Mouse (Mus musculus) heart, adult 2 months (tissue): ENCODE measurements around the gene Iltifb.
"Not testable (repeated sequence)": the region's sequence is repeated elsewhere in the genome, so short reads cannot be mapped to it uniquely, and the experiment has no call there.

Source experiments
- CTCF ChIP-seq: fragments of 200-600 bp; IDR thresholded peaks from 2 replicates; pipeline ENCODE4 v1.8.1; 2022; ENCODE audit warnings: antibody characterized with exemption, mild to moderate bottlenecking, moderate library complexity
- POLR2A ChIP-seq: fragments of 200-500 bp; IDR thresholded peaks from 2 replicates; pipeline ENCODE4 v1.6.1; 2011; ENCODE audit warnings: mild to moderate bottlenecking, low read depth, low read length, control low read depth; ENCODE audit not compliant: insufficient read depth

DNA sequence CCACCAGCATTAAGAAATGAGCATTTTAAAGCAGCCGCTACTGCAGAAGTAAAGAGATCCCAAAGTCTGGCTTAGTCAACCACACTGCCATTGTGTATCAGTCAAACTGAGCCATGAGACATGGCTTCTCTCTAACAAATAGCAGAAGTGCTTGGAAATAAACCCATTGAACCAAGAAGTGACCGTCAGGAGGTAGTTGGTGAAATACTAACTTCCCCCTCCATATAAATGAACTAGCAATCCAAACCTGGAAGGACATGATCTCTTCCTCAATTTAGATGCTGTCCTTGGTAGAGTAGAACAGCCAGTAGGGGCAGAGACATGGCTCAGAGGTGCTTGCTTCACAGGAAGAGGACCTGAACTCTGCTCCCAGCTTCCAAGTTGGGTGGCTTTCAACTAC is 23.4 kb downstream of the Iltifb start:
- not testable (repeated sequence) for TF ChIP-seq CTCF, POLR2A
